Mouse (Mus musculus) neural tube, embryonic 15.5 days (tissue): ENCODE measurements around the gene Aqp12. TPM values are rescaled to one million over a fixed set of nuclear protein-coding genes. Genes with fewer than 3 reads are reported as not detected.
"Not testable (repeated sequence)": the region's sequence is repeated elsewhere in the genome, so short reads cannot be mapped to it uniquely, and the experiment has no call there.

Experiments
- ATAC-seq: fragments of 200-750 bp; cut with Nextera tagmentation; 2 replicates; pipeline ENCODE4 v1.8.0; 2017; ENCODE audit warnings: mild to moderate bottlenecking, moderate TSS enrichment, moderate library complexity; ENCODE audit not compliant: low FRiP score
- H3K27ac ChIP-seq: fragments of 300-500 bp; sonication (generic); replicated peaks from 2 replicates; pipeline ENCODE4 v1.5.1; 2015; ENCODE audit warnings: mild to moderate bottlenecking, inconsistent platforms
- H3K27me3 ChIP-seq: fragments of 300-500 bp; sonication (generic); replicated peaks from 2 replicates; pipeline ENCODE4 v1.6.1; 2015; ENCODE audit warnings: inconsistent platforms
- H3K36me3 ChIP-seq: fragments of 300-500 bp; sonication (generic); 2 replicates; pipeline ENCODE4 v1.6.1; 2015; ENCODE audit warnings: inconsistent platforms
- H3K4me1 ChIP-seq: fragments of 300-500 bp; sonication (generic); 2 replicates; pipeline ENCODE4 v1.6.1; 2015; ENCODE audit warnings: inconsistent platforms
- H3K4me2 ChIP-seq: fragments of 300-500 bp; sonication (generic); 2 replicates; pipeline ENCODE4 v1.6.1; 2015; ENCODE audit warnings: inconsistent platforms, mild to moderate bottlenecking, moderate library complexity
- H3K4me3 ChIP-seq: fragments of 300-500 bp; sonication (generic); replicated peaks from 2 replicates; pipeline ENCODE4 v1.5.1; 2015; ENCODE audit warnings: mild to moderate bottlenecking, inconsistent platforms
- H3K9ac ChIP-seq: fragments of 300-500 bp; sonication (generic); replicated peaks from 2 replicates; pipeline ENCODE4 v1.6.1; 2015; ENCODE audit warnings: mild to moderate bottlenecking, inconsistent platforms
- H3K9me3 ChIP-seq: fragments of 300-500 bp; sonication (generic); replicated peaks from 2 replicates; pipeline ENCODE4 v1.6.1; 2016; ENCODE audit warnings: inconsistent platforms
- WGBS: fragments of 180-500 bp; shearing (Covaris S2); methylation state at CpG from one replicate; pipeline ENCODE4 v1.1.7; 2015; ENCODE audit warnings: mixed read lengths; 5-methylcytosine and 5-hydroxymethylcytosine counted together
- polyA plus RNA-seq: library from polyadenylated mRNA; unstranded; fragments of >200 nt; fragmentation: Nextera tagmentation; extraction: Ambion mirVana; gene quantifications from 2 replicates; pipeline ENCODE4 v1.2.1, GENCODE M21; 2015

The Aqp12 gene
- not detected in 2 replicates for polyA plus RNA-seq

GRCm38 (mm10) chr1:93006061-93006460, at the start of gene Aqp12:
Aqp12 (plus strand) TSS chr1:93006334.
- no peaks in the 10 kb centered on the region for H3K9me3 ChIP-seq
- H3K36me3 ChIP-seq, result no peaks in the 10 kb centered on the region
- H3K4me3 ChIP-seq, result no peak within 1 kb of the TSS
- no peak within 1 kb of the TSS for H3K27ac ChIP-seq
- H3K27me3 ChIP-seq, result no peaks in the 10 kb centered on the region
- no peak within 1 kb of the TSS for H3K9ac ChIP-seq
- 78% methylated on average over 7 of the region's 7 CpGs for WGBS
- no peak for ATAC-seq
- H3K4me2 ChIP-seq, result no peak within 1 kb of the TSS
- no peaks in the 10 kb centered on the region for H3K4me1 ChIP-seq

- peak overlapping the region; percentile 40 for H3K4me2 ChIP-seq
- ATAC-seq, result not testable (repeated sequence)
Measured at GRCm38 (mm10) chr1:92956571-92957335, 49.4 kb upstream of the Aqp12 start.

GRCm38 (mm10) chr1:92958999-92959398, 47.1 kb upstream of the Aqp12 start:
- no peaks in the 10 kb centered on the region for H3K27me3 ChIP-seq
- no peaks in the 10 kb centered on the region for H3K36me3 ChIP-seq
- 82% methylated on average over 1 of the region's 1 CpGs for WGBS
- no peak overlapping the region for H3K27ac ChIP-seq
- H3K4me3 ChIP-seq, result no peak overlapping the region
- no peaks in the 10 kb centered on the region for H3K4me1 ChIP-seq
- no peak for ATAC-seq
- no peak overlapping the region for H3K9ac ChIP-seq
- no peak overlapping the region for H3K4me2 ChIP-seq
- no peaks in the 10 kb centered on the region for H3K9me3 ChIP-seq

More at GRCm38 (mm10) chr1:92956571-92957335, 49.4 kb upstream of the Aqp12 start:
- H3K9me3 ChIP-seq, H3K9ac ChIP-seq, H3K27me3 ChIP-seq, H3K4me1 ChIP-seq, H3K36me3 ChIP-seq, H3K4me3 ChIP-seq, H3K27ac ChIP-seq: not testable (repeated sequence)
- WGBS, result 11% methylated on average over 11 of the region's 11 CpGs

GRCm38 (mm10) chr1:92970791-92971190, 35.3 kb upstream of the Aqp12 start:
- not testable (repeated sequence) for H3K9me3 ChIP-seq, H3K4me3 ChIP-seq, H3K27me3 ChIP-seq, H3K36me3 ChIP-seq, H3K9ac ChIP-seq, H3K27ac ChIP-seq, H3K4me2 ChIP-seq, H3K4me1 ChIP-seq, ATAC-seq
- 92% methylated on average over 6 of the region's 6 CpGs for WGBS

GRCm38 (mm10) chr1:92971879-92972795, 34.0 kb upstream of the Aqp12 start:
- Histone ChIP-seq H3K9ac (no peak overlapping the region), H3K27ac (no peak overlapping the region), H3K4me1 (no peaks in the 10 kb centered on the region), H3K27me3 (no peaks in the 10 kb centered on the region), H3K4me2 (no peak overlapping the region), H3K36me3 (no peaks in the 10 kb centered on the region), H3K4me3 (no peak overlapping the region), H3K9me3 (no peaks in the 10 kb centered on the region)
- no peak for ATAC-seq
- WGBS, result 88% methylated on average over 7 of the region's 7 CpGs

GRCm38 (mm10) chr1:92972854-92973253, 33.3 kb upstream of the Aqp12 start:
- Histone ChIP-seq H3K4me1 (no peaks in the 10 kb centered on the region), H3K9ac (no peak overlapping the region), H3K27me3 (no peaks in the 10 kb centered on the region), H3K9me3 (no peaks in the 10 kb centered on the region), H3K4me3 (no peak overlapping the region), H3K27ac (no peak overlapping the region), H3K4me2 (no peak overlapping the region), H3K36me3 (no peaks in the 10 kb centered on the region)
- WGBS, result 65% methylated on average over 1 of the region's 1 CpGs
- no peak for ATAC-seq

GRCm38 (mm10) chr1:92976141-92976566, 30.0 kb upstream of the Aqp12 start:
- Histone ChIP-seq H3K9ac (no peak overlapping the region), H3K4me2 (no peak overlapping the region), H3K27ac (no peak overlapping the region), H3K9me3 (no peaks in the 10 kb centered on the region), H3K27me3 (no peaks in the 10 kb centered on the region), H3K4me1 (no peaks in the 10 kb centered on the region), H3K4me3 (no peak overlapping the region), H3K36me3 (no peaks in the 10 kb centered on the region)
- 57% methylated on average over 6 of the region's 6 CpGs for WGBS
- no peak for ATAC-seq

- Histone ChIP-seq H3K4me2 (no peak overlapping the region), H3K9ac (no peak overlapping the region), H3K9me3 (no peaks in the 10 kb centered on the region), H3K27me3 (no peaks in the 10 kb centered on the region), H3K4me3 (no peak overlapping the region), H3K4me1 (no peaks in the 10 kb centered on the region), H3K27ac (no peak overlapping the region), H3K36me3 (no peaks in the 10 kb centered on the region)
- WGBS, result 51% methylated on average over 7 of the region's 7 CpGs
- ATAC-seq, result no peak
Measured at GRCm38 (mm10) chr1:92978645-92979044, 27.5 kb upstream of the Aqp12 start.

- no peak overlapping the region for H3K9ac ChIP-seq
- H3K4me3 ChIP-seq, result no peak overlapping the region
- no peak overlapping the region for H3K27ac ChIP-seq
- H3K9me3 ChIP-seq, result no peaks in the 10 kb centered on the region
- H3K4me2 ChIP-seq, result no peak overlapping the region
- no peaks in the 10 kb centered on the region for H3K27me3 ChIP-seq
- no peak for ATAC-seq
- H3K4me1 ChIP-seq, result no peaks in the 10 kb centered on the region
- no peaks in the 10 kb centered on the region for H3K36me3 ChIP-seq
- WGBS, result 44% methylated on average over 11 of the region's 11 CpGs
Measured at GRCm38 (mm10) chr1:92979073-92979602, 27.0 kb upstream of the Aqp12 start.

- Histone ChIP-seq H3K4me2 (no peak overlapping the region), H3K36me3 (no peaks in the 10 kb centered on the region), H3K9ac (no peak overlapping the region), H3K9me3 (no peaks in the 10 kb centered on the region), H3K27ac (no peak overlapping the region), H3K4me3 (no peak overlapping the region), H3K4me1 (no peaks in the 10 kb centered on the region), H3K27me3 (no peaks in the 10 kb centered on the region)
- ATAC-seq, result no peak
- WGBS, result 80% methylated on average over 7 of the region's 7 CpGs
Measured at GRCm38 (mm10) chr1:92981056-92981845, 24.9 kb upstream of the Aqp12 start.

GRCm38 (mm10) chr1:92982931-92983605, 23.1 kb upstream of the Aqp12 start:
- no peak overlapping the region for H3K4me3 ChIP-seq
- no peaks in the 10 kb centered on the region for H3K4me1 ChIP-seq
- H3K36me3 ChIP-seq, result no peaks in the 10 kb centered on the region
- no peak overlapping the region for H3K27ac ChIP-seq
- no peaks in the 10 kb centered on the region for H3K27me3 ChIP-seq
- H3K4me2 ChIP-seq, result no peak overlapping the region
- H3K9ac ChIP-seq, result no peak overlapping the region
- no peaks in the 10 kb centered on the region for H3K9me3 ChIP-seq
- 94% methylated on average over 17 of the region's 17 CpGs for WGBS
- ATAC-seq, result no peak
